Mouse (Mus musculus) spleen, embryonic (tissue): Measurements from ENCODE around the gene Ano4.
"Not testable (repeated sequence)": the region's sequence is repeated elsewhere in the genome, so short reads cannot be mapped to it uniquely, and the experiment has no call there.

Source experiments
- CTCF ChIA-PET: fragments of 350-600 bp; sonication (Branson Sonifier 250); formaldehyde crosslinking; loops from one replicate; lab custom pipeline; 2022; lab: Charles Lee

Gene Ano4

DNA sequence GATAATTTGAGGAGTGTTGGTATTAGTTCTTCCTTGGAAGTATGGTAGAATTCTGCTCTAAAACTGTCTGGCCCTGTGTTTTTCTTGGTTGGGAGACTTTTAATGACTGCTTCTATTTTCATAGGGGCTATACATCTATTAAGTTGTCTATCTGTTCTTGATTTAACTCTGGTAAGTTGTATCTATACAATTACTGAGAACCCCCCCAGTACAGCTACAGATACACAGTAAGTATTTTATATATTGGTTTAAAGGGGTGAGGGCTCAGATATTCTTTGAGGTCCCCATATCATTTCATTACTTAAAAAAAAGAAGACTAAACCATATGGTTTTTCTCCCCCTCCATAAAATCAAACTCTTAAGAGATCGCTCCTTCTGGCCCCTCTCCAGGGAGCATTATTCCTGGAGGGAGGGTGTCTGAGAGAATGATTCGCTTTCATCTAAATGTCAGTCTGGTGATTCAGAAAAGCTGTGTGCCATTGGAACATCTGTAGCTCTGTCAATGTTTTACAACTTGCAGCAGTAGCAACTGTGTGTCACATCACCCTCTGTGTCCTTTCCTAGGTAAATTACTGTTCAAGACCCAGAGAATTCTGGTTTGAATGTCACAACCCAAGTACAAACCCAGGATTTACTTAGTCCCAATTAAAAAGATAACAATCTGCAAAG lies 189.6 kb downstream of the Ano4 start:
- CTCF ChIA-PET, result no interaction called here

GRCm38 (mm10) chr10:89149166-89149565 lies 195.4 kb downstream of the Ano4 start:
- CTCF ChIA-PET, result no interaction called here

- CTCF ChIA-PET, result no interaction called here
Observed at GRCm38 (mm10) chr10:89121391-89121790, 223.2 kb downstream of the Ano4 start.

DNA sequence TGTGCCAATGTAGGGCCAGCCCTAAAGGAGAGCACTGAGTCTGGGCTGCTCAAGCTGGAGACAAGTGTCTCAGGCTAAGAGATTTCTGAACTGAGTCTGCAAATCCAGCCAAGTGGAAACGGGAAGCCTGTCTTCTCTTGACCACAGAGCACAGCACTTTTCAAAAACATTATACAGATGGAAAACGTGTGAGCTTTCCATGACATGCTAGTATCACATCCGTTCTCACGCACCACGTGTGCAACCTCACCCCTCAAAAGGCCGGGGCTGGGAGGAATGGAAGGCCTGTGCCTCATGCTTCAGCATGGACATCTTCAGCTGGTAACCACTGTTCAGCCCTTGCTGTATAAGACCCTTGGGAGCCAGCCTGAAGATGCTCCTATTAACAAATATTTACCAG lies 230.2 kb downstream of the Ano4 start:
- CTCF ChIA-PET, result no interaction called here

DNA sequence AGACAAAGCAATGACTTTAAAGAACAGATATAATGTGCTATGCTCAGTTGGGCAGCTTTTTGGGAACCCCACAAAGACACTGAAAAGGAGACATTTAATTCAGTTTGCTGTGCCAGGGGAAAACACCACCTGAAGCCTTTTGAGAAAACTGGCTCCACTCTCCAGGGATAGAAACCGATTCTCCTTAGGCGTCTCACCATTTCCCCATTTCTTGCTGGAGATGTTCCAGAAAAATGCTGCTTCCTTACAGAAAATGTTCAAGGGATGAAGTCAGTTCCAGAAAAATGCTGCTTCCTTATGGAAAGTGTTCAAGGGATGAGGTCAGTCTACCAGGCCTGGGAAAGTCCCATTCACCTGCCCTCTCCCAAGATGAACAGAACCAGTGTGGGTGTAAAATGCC lies 233.1 kb downstream of the Ano4 start:
- CTCF ChIA-PET, result no interaction called here

GRCm38 (mm10) chr10:89110917-89111316 lies 233.6 kb downstream of the Ano4 start:
- CTCF ChIA-PET, result no interaction called here

DNA sequence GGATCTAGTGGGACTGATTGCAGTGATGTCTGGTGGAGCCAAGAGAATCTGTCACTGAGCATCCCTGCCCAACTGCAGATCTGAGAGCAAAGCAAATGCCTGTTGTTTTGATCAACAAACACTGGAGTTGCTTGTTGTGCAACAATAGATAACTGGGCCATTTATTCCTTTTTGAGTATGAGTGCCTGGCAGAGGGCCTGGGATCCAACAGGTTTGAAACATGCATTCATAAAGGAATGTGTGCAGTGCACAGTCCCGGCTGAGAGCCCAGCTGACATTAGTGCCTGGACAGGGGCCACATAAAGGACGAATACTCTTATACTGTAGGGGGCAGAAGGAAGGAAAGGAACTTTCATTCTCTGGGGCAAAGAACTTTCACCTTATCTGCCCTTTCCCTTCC lies 241.0 kb downstream of the Ano4 start:
- CTCF ChIA-PET, result no interaction called here

DNA sequence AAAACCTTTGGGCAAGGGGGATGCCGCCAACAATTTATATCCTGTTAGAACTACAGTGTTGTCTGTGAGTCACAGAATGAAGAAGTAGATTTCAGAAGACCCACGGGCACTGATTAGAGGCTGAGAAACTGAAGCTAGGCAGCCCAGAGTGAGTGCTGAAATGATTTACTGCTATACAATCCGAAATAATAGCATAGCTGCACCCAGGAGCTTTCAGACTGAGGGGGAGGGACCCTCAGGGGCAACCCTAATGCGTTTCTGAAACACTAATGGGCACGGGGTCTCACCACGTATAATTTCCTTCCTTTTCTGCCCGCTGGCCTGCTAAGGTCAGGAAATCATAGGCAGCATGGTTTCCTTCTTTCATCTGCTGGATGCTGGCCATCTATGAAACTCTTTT lies 242.5 kb downstream of the Ano4 start:
- CTCF ChIA-PET, result no interaction called here

DNA sequence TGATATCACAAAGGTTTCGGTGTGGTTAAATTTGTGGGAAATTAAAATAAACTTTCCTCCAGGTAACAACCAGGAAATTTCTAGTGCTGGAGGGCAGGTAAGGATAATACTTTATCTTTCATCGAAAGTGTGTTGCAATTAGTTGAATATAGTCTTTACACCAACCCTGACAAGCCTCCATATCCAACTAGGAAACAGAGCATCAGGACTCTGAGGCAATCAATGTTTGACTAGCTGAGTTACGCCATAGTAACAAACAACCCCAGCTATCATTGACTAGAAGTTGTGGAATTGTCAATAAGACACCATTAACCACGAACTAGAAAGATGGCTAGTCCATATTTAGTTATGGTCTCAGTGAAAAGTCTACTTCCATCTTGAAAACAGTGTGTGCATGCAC lies 246.4 kb downstream of the Ano4 start:
- CTCF ChIA-PET, result no interaction called here

DNA sequence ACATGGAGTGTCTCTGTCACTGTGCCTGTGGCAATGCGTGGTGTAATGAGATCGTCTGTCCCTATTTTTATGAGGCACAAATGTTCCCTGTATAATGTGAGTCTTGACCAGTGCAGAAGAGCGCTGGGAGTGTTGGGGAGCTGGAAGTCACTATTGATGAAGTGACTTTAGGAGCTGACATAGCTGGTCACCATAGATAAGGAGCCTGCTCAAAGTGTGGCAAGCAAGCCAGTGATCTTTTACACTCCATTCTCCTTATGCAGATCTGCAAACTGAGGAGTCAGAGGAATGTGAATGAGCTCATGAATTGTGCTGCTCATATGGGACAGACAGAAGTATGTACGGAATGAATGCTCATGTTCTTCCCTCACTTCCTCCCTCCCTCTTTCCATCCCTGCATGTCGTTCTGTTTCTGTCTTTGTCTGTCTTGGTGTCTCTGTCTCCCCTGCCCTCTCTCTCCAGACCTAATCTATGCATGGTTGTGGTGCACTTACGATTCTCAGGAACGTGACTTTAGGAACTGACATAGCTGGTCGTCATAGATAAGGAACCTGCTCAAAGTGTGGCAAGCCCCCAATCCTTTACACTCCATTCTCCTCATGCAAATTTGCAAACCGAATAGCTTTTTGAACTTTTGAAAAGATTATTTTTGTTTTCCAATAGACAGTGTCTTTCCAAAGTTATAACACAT lies 252.1 kb downstream of the Ano4 start:
- CTCF ChIA-PET, result no interaction called here

DNA sequence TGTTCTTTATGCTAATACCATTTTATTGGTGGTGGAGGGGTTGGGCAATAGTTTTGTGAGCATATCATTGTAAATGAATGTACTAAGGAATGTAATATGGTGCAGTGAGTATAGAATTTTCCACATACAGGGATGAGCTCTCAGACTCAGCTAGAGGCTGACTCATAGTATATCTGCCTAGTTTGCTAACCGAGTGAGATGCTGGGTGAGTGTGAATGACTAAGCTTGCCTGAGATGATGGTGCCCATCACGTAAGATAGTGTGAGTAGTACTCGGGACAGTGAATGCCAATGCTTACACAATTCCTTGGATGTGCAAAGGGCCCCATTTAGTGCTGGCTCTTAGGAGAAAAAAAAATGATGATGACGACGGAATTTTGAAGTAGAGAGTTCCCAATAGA lies 267.1 kb downstream of the Ano4 start:
- CTCF ChIA-PET, result no interaction called here

GRCm38 (mm10) chr10:89055891-89056290 lies 288.7 kb downstream of the Ano4 start:
- CTCF ChIA-PET, result interaction anchor here (0.7 kb wide), 1 partner anchor 487 kb away, joined by 5 read pairs; no protein-coding TSS in a partner anchor

- CTCF ChIA-PET, result not testable (repeated sequence)
Observed at GRCm38 (mm10) chr10:89044921-89045320, 299.6 kb downstream of the Ano4 start.

GRCm38 (mm10) chr10:89044166-89044565 lies 300.4 kb downstream of the Ano4 start:
- CTCF ChIA-PET, result no interaction called here

GRCm38 (mm10) chr10:89018926-89019325 lies 325.6 kb downstream of the Ano4 start:
- CTCF ChIA-PET, result no interaction called here

GRCm38 (mm10) chr10:89008303-89008702 lies 336.3 kb downstream of the Ano4 start:
- CTCF ChIA-PET, result no interaction called here

DNA sequence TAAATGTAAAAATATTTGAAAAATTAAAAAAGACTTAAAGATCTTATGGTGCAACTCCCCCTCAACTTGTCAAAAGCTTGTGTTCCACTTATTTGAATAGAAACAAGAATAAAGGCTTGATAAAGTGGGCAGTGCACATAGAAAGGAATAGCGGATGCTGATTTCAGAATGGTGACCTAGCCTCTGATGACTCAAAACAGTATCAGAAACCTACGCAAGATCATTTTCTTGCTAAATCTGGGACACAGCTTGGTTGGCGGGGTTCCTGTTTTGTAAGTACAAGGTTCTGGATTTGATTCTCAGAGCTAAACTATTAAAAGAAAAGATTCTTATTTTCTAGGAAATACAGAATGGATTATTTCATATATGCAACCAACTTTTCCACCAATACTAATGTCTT lies 340.0 kb downstream of the Ano4 start:
- CTCF ChIA-PET, result no interaction called here

- CTCF ChIA-PET, result no interaction called here
Observed at GRCm38 (mm10) chr10:88986925-88987324, 357.6 kb downstream of the Ano4 start.

DNA sequence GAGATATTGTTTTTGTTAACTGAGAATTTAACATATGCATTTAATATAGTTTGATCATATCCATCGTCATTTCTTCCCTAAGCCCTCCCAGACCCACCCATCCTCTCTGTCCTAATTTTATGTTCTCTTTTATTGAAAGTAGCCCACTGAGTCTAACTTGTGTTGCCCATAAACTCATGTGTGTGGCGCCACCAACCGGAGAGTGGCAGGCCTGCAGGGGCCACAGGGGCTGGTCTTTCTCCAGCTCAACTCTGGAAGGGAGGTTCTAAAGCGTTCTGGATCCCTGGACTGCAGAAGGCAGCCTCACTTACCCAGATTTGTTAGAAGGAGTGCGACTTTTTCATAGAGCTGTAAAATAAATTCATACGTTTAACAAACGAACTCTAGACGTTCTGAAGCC lies 361.1 kb downstream of the Ano4 start:
- CTCF ChIA-PET, result no interaction called here

- CTCF ChIA-PET, result no interaction called here
Observed at GRCm38 (mm10) chr10:88979451-88979850, 365.1 kb downstream of the Ano4 start.

GRCm38 (mm10) chr10:88978932-88979331 lies 365.6 kb downstream of the Ano4 start:
- CTCF ChIA-PET, result no interaction called here

- CTCF ChIA-PET, result no interaction called here
Observed at GRCm38 (mm10) chr10:88970951-88971725, 373.4 kb downstream of the Ano4 start.

GRCm38 (mm10) chr10:88968586-88968985 lies 376.0 kb downstream of the Ano4 start:
- CTCF ChIA-PET, result no interaction called here
